Mouse (Mus musculus) urinary bladder, postnatal 25 days (tissue): ENCODE results near the gene Ostm1.

ENCODE experiments used
- DNase-seq: peaks from one replicate; pipeline ENCODE4 v3.0.0; 2022; ENCODE audit warnings: low spot score

Ostm1 gene

GRCm38 (mm10) chr10:42583157-42583872 is at the start of gene Ostm1, which contains the start of gene Nr2e1:
Gene Ostm1 (plus strand): TSS chr10:42583822.
Gene Nr2e1 (minus strand): TSS chr10:42583632.
- DNase-seq, result peak; percentile 11

- DNase-seq, result no peak
These were observed 49.7 kb upstream of the Ostm1 start for GRCm38 (mm10) chr10:42533836-42534453.

- DNase-seq, result no peak
These were observed 45.9 kb upstream of the Ostm1 start for GRCm38 (mm10) chr10:42537571-42538316.

GRCm38 (mm10) chr10:42545707-42546503 is 37.7 kb upstream of the Ostm1 start:
- no peak for DNase-seq

- no peak for DNase-seq
These were observed 37.1 kb upstream of the Ostm1 start for GRCm38 (mm10) chr10:42546507-42546906.

- no peak for DNase-seq
These were observed 23.9 kb upstream of the Ostm1 start for GRCm38 (mm10) chr10:42559581-42560200.

GRCm38 (mm10) chr10:42562272-42562671 is 21.4 kb upstream of the Ostm1 start:
- DNase-seq, result no peak

- no peak for DNase-seq
These were observed 11.1 kb upstream of the Ostm1 start for GRCm38 (mm10) chr10:42572567-42572966.

- no peak for DNase-seq
These were observed 10.7 kb upstream of the Ostm1 start for GRCm38 (mm10) chr10:42572971-42573370.

GRCm38 (mm10) chr10:42574639-42575038 is 9.0 kb upstream of the Ostm1 start:
- no peak for DNase-seq

- no peak for DNase-seq
These were observed 5.9 kb upstream of the Ostm1 start for GRCm38 (mm10) chr10:42577525-42578280.

- no peak for DNase-seq
These were observed 5.3 kb upstream of the Ostm1 start for GRCm38 (mm10) chr10:42578281-42578675.

- no peak for DNase-seq
These were observed 4.7 kb upstream of the Ostm1 start for GRCm38 (mm10) chr10:42578698-42579474.

- no peak for DNase-seq
These were observed 4.0 kb upstream of the Ostm1 start for GRCm38 (mm10) chr10:42579475-42580130.

GRCm38 (mm10) chr10:42580131-42580950 is 3.3 kb upstream of the Ostm1 start:
- no peak for DNase-seq

- no peak for DNase-seq
These were observed 2.7 kb upstream of the Ostm1 start for GRCm38 (mm10) chr10:42580951-42581277.

GRCm38 (mm10) chr10:42581694-42582565 is 1.7 kb upstream of the Ostm1 start:
- DNase-seq, result peak; percentile 6
